Mouse (Mus musculus): ENCODE data around the gene Gm20431. TPM values are rescaled to one million over a fixed set of nuclear protein-coding genes. Genes with fewer than 3 reads are reported as not detected.

Gene Gm20431
- polyA plus RNA-seq, 1 experiment from 2014 or later: 4.9 TPM

DNA sequence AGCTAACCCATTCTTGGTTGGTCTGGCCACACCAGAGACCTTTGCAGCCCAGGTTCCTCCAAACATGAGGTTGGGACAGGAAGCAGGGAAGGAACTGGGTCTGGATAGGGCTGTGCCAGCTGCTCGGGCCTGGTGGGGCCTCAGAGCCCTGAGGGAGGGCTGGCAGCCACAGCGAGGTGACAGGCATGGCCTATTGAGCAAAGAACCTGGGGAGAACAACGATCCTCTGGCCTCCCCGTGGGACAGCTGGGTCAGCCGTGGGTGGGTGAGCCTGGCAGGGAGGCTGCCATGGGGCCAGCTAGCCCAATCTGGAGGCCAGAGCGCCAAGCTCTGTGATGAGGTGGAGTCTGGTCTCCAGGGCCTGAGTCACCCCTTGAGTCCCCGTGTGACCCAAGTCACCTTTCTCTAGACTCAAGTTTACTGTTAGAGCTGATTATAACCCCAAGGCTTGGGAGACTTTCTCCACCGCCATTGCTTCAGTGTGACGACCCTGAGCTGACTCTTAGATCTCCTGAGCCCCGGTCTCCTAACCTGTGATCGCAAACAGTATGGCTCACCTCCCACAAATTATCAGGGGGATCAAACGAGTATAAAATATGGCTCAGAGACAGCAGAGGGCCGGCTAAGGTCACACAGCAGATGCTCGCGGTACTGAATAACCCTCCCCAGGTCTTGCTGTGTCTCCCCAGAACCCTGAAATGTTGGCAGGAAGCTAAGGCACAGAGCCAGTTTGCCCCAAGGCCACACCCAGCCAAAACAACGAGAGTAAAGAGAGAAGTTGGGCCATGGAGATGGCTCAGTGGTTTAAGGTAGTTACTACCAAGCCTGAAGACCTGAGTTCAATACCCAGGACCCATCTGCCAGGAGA, 25.3 kb upstream of the Gm20431 start:
- no peak for ATAC-seq (replicated peaks; ENCODE audit: low FRiP score)
- Histone ChIP-seq H3K4me3 (ENCODE audit: low read depth, low read length) (no peak overlapping the region), H3K4me2 (no peak overlapping the region), H3K27ac (ENCODE audit: low read depth, low read length) (no peak overlapping the region), H3K36me3 (ENCODE audit: control insufficient read depth, insufficient read depth, low read length) (no peaks in the 10 kb centered on the region), H3K27me3 (replicated peaks; ENCODE audit: control insufficient read depth, insufficient read depth, low read length) (peaks cover 6% of the 10 kb centered on the region), H3K9me3 (ENCODE audit: control insufficient read depth, low read length) (no peaks in the 10 kb centered on the region), H3K9ac (ENCODE audit: low read depth, low read length) (no peak overlapping the region), H3K4me1 (replicated peaks; ENCODE audit: control insufficient read depth, insufficient read depth, low read length) (peaks cover 31% of the 10 kb centered on the region)
- WGBS: 73% methylated on average over 16 of the region's 16 CpGs
- DNase-seq (ENCODE audit: low spot score): no peak

DNA sequence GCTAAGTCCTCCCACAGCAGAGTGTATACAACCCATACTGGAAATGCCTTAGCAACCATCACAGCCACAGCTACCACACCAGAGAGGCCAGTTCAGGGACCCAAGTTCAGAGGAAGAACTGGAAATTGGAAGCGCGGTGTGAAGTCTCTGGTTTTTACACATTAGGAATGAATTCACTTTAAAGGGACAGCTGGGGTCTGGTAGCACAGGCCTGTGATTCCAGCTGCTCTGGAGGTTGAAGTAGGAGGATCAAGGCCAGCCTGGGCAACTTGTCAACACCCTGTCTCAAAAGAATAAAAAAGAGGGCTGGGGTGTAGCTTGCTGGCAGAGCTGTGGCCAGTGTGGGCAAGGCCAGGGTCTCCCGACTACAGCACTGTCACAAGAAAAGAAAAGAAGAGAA, 24.6 kb upstream of the Gm20431 start:
- DNase-seq (ENCODE audit: low spot score) (no peak), ATAC-seq (replicated peaks; ENCODE audit: low FRiP score) (no peak)
- no peak overlapping the region for H3K4me2 ChIP-seq
- peaks cover 27% of the 10 kb centered on the region for H3K4me1 ChIP-seq (replicated peaks; ENCODE audit: control insufficient read depth, insufficient read depth, low read length)
- no peak overlapping the region for H3K4me3 ChIP-seq (ENCODE audit: low read depth, low read length)
- H3K9ac ChIP-seq (ENCODE audit: low read depth, low read length): no peak overlapping the region
- H3K9me3 ChIP-seq (ENCODE audit: control insufficient read depth, low read length): no peaks in the 10 kb centered on the region
- WGBS: 71% methylated on average over 3 of the region's 3 CpGs
- H3K36me3 ChIP-seq (ENCODE audit: control insufficient read depth, insufficient read depth, low read length): no peaks in the 10 kb centered on the region
- no peak overlapping the region for H3K27ac ChIP-seq (ENCODE audit: low read depth, low read length)
- peaks cover 6% of the 10 kb centered on the region for H3K27me3 ChIP-seq (replicated peaks; ENCODE audit: control insufficient read depth, insufficient read depth, low read length)

DNA sequence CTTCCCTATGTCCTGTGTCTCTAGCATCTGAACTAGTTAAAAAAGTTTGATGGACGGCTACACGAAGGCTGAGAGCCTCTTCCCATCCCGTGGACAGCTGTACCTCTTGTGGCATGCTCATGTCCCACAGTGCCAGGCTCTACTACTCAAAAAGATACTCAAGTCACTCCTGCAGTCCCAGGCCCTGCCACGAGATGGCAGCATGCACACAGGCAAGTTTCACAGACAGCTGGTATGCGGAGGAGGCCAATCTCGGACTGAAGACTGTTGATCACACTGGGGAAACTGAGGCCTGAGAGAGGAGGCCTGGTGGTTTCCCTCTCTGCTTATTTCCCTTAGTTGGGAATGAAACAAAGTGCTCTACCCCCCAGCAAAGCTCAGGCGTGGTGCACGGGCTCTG, 23.8 kb upstream of the Gm20431 start:
- Histone ChIP-seq H3K4me3 (ENCODE audit: low read depth, low read length) (no peak overlapping the region), H3K4me1 (replicated peaks; ENCODE audit: control insufficient read depth, insufficient read depth, low read length) (peaks cover 22% of the 10 kb centered on the region), H3K4me2 (no peak overlapping the region), H3K27ac (ENCODE audit: low read depth, low read length) (no peak overlapping the region), H3K27me3 (replicated peaks; ENCODE audit: control insufficient read depth, insufficient read depth, low read length) (peaks cover 6% of the 10 kb centered on the region), H3K9me3 (ENCODE audit: control insufficient read depth, low read length) (no peaks in the 10 kb centered on the region), H3K9ac (ENCODE audit: low read depth, low read length) (no peak overlapping the region), H3K36me3 (ENCODE audit: control insufficient read depth, insufficient read depth, low read length) (no peaks in the 10 kb centered on the region)
- DNase-seq (ENCODE audit: low spot score) (peak; percentile 96), ATAC-seq (replicated peaks; ENCODE audit: low FRiP score) (no peak)
- 11% methylated on average over 8 of the region's 8 CpGs for WGBS

DNA sequence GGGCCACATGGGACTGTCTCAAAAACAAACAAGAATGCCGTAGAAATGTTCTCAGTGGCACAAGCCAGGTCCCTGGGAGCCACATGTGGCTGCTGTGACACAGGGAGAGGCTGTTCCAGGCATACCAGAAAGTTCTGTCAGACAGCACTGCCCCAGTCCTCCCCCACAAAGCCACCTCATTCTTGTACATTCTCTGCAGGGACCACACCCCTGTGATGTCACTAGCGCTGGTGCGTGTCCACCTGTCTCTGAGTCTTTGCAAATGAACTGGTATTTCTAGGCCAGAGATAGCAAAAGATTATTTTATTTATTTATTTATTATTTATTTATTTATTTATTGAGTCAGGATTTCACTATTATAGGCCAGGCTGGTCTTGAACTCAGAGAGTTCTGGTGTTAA, 22.4 kb upstream of the Gm20431 start:
- Histone ChIP-seq H3K4me1 (replicated peaks; ENCODE audit: control insufficient read depth, insufficient read depth, low read length) (peaks cover 23% of the 10 kb centered on the region), H3K4me2 (no peak overlapping the region), H3K9ac (ENCODE audit: low read depth, low read length) (no peak overlapping the region), H3K27ac (ENCODE audit: low read depth, low read length) (no peak overlapping the region), H3K27me3 (replicated peaks; ENCODE audit: control insufficient read depth, insufficient read depth, low read length) (no peaks in the 10 kb centered on the region; the same call in 1 of the 2 replicates), H3K9me3 (ENCODE audit: control insufficient read depth, low read length) (no peaks in the 10 kb centered on the region), H3K4me3 (ENCODE audit: low read depth, low read length) (no peak overlapping the region), H3K36me3 (ENCODE audit: control insufficient read depth, insufficient read depth, low read length) (no peaks in the 10 kb centered on the region)
- DNase-seq (ENCODE audit: low spot score): no peak
- ATAC-seq (replicated peaks; ENCODE audit: low FRiP score): no peak
- 82% methylated on average over 3 of the region's 3 CpGs for WGBS

DNA sequence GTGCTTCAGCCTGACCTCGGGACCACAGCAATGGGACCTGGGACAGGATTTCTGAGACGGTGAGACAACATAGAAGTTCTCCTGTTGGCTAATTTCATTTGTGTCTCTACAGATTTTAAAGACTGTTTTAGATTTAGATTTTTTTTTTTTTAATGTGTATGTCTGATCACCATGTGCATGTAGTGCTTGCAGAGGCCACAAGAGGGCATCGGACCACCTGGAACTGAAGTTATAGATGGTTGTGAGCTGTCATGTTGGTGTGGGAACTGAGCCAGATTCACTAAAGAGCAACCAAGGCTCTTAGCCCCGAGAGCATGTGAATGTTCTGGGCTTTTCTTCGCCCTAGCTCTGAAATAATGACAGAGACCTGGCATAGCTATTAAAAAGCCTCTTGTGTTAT, 19.4 kb upstream of the Gm20431 start:
- Histone ChIP-seq H3K36me3 (ENCODE audit: control insufficient read depth, insufficient read depth, low read length) (no peaks in the 10 kb centered on the region), H3K4me1 (replicated peaks; ENCODE audit: control insufficient read depth, insufficient read depth, low read length) (peaks cover 3% of the 10 kb centered on the region), H3K9ac (ENCODE audit: low read depth, low read length) (no peak overlapping the region), H3K27ac (ENCODE audit: low read depth, low read length) (no peak overlapping the region), H3K27me3 (replicated peaks; ENCODE audit: control insufficient read depth, insufficient read depth, low read length) (peaks cover 4% of the 10 kb centered on the region; the same call in 1 of the 2 replicates), H3K9me3 (ENCODE audit: control insufficient read depth, low read length) (no peaks in the 10 kb centered on the region), H3K4me2 (no peak overlapping the region), H3K4me3 (ENCODE audit: low read depth, low read length) (no peak overlapping the region)
- 49% methylated on average over 5 of the region's 5 CpGs for WGBS
- ATAC-seq (replicated peaks; ENCODE audit: low FRiP score) (no peak), DNase-seq (ENCODE audit: low spot score) (no peak)

DNA sequence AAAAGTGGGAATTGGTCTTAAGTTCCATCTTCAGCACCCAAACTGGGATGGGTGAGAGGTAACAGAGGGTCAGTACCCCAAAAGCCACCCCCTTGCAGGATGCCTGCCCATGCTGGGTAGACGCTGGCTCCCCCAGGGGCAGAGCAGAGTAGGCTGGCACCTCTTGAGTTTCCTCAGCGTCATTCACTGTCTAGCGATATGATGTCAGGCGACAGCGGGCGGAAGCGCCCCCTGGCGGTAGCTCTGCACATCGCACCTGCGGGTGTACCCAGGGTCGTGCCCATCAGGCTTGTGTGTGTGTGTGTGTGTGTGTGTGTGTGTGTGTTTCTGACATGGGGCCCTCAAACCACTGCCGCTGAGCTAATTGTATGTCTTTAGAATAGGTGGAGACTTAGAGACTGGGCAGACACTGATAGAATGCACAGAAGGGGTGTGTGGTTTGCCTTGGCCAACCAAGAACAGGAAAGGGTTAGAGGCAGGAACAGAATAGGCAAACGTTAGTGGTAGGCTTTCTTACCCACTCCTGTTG, 18.7 kb upstream of the Gm20431 start:
- DNase-seq (ENCODE audit: low spot score): peak; percentile 81
- whole genome bisulfite sequencing: 2% methylated on average over 13 of the region's 13 CpGs

DNA sequence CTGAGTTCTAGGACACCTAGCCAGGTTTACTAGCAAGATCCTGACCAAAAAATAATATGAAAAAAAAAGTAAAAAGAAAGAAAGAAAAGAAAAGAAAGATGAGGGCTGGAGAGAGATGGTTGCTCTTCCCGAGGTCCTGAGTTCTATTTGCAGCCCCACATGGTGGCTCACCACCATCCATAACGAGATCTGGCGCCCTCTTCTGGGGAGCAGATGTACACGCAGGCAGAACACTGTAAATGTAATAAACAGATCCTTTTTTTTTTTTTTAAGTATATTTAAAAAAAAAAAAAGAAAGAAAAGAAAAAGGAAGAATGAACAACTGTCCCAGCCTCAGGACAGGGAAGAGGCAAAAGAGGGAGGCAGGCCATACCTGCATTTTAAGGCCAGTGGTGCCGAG, 17.3 kb upstream of the Gm20431 start:
- H3K4me1 ChIP-seq (replicated peaks; ENCODE audit: control insufficient read depth, insufficient read depth, low read length): peaks cover 3% of the 10 kb centered on the region
- H3K9ac ChIP-seq (ENCODE audit: low read depth, low read length): no peak overlapping the region
- H3K27me3 ChIP-seq (replicated peaks; ENCODE audit: control insufficient read depth, insufficient read depth, low read length): peaks cover 4% of the 10 kb centered on the region; the same call in 1 of the 2 replicates
- H3K4me3 ChIP-seq (ENCODE audit: low read depth, low read length): no peak overlapping the region
- WGBS: 41% methylated on average over 5 of the region's 5 CpGs
- no peak overlapping the region for H3K27ac ChIP-seq (ENCODE audit: low read depth, low read length)
- ATAC-seq (replicated peaks; ENCODE audit: low FRiP score) (no peak), DNase-seq (ENCODE audit: low spot score) (no peak)
- no peak overlapping the region for H3K4me2 ChIP-seq
- no peaks in the 10 kb centered on the region for H3K9me3 ChIP-seq (ENCODE audit: control insufficient read depth, low read length)
- no peaks in the 10 kb centered on the region for H3K36me3 ChIP-seq (ENCODE audit: control insufficient read depth, insufficient read depth, low read length)

More for the DNA sequence above, 18.7 kb upstream of the Gm20431 start:
- peaks cover 3% of the 10 kb centered on the region for H3K4me1 ChIP-seq (replicated peaks; ENCODE audit: control insufficient read depth, insufficient read depth, low read length)
- no peaks in the 10 kb centered on the region for H3K9me3 ChIP-seq (ENCODE audit: control insufficient read depth, low read length)
- H3K4me2 ChIP-seq: no peak overlapping the region
- H3K27ac ChIP-seq (ENCODE audit: low read depth, low read length): no peak overlapping the region
- ATAC-seq (replicated peaks; ENCODE audit: low FRiP score): peak; percentile 83
- peaks cover 4% of the 10 kb centered on the region; the same call in 1 of the 2 replicates for H3K27me3 ChIP-seq (replicated peaks; ENCODE audit: control insufficient read depth, insufficient read depth, low read length)
- no peak overlapping the region for H3K4me3 ChIP-seq (ENCODE audit: low read depth, low read length)
- no peak overlapping the region for H3K9ac ChIP-seq (ENCODE audit: low read depth, low read length)
- no peaks in the 10 kb centered on the region for H3K36me3 ChIP-seq (ENCODE audit: control insufficient read depth, insufficient read depth, low read length)

DNA sequence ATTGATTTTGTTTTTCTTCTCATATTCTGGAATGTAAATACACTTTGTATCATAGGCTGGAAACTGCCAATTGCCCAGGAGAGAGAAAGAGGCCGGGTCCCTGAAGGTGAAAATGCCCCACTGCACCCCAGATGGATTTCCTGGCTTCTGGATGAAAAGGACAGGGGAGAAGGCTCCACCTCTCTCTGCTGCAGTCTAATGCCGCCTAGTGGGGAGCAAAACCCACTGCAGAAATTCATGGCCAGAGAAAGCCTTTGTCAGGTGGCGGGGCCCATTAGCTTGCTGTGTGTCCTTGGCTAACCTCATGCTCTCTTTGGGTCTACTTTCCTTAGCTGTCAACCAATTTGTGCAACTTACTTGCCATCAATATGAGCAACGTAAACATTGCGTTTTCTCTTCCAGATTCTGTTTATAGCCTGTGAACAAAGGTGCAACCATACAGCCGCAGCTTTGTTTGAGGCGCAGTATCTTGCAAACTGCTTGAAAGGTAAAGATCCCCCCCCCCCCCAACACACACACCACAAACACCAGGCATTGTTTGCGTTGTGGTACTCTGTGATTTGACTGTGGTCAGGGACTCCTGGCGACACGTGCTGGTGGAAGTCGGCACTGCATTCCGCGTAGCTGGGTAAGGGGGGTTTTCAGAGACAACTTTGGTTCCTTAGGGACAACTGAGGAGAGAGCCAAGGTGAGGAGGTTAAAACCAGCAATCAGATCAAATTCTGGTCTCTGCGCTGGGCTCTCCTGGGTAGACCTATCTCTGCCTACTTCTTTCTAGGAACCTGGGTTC, 14.0 kb upstream of the Gm20431 start:
- Histone ChIP-seq H3K4me3 (ENCODE audit: low read depth, low read length) (no peak overlapping the region), H3K4me1 (replicated peaks; ENCODE audit: control insufficient read depth, insufficient read depth, low read length) (peaks cover 8% of the 10 kb centered on the region), H3K27me3 (replicated peaks; ENCODE audit: control insufficient read depth, insufficient read depth, low read length) (peaks cover 4% of the 10 kb centered on the region; the same call in 1 of the 2 replicates), H3K9me3 (ENCODE audit: control insufficient read depth, low read length) (no peaks in the 10 kb centered on the region), H3K9ac (ENCODE audit: low read depth, low read length) (no peak overlapping the region), H3K4me2 (no peak overlapping the region), H3K36me3 (ENCODE audit: control insufficient read depth, insufficient read depth, low read length) (no peaks in the 10 kb centered on the region), H3K27ac (ENCODE audit: low read depth, low read length) (no peak overlapping the region)
- WGBS: 33% methylated on average over 14 of the region's 14 CpGs
- DNase-seq (ENCODE audit: low spot score) (no peak), ATAC-seq (replicated peaks; ENCODE audit: low FRiP score) (no peak)

Data from liver, embryonic 11.5 days (tissue).